Mouse (Mus musculus): ENCODE results near the gene Slc26a11.

DNA sequence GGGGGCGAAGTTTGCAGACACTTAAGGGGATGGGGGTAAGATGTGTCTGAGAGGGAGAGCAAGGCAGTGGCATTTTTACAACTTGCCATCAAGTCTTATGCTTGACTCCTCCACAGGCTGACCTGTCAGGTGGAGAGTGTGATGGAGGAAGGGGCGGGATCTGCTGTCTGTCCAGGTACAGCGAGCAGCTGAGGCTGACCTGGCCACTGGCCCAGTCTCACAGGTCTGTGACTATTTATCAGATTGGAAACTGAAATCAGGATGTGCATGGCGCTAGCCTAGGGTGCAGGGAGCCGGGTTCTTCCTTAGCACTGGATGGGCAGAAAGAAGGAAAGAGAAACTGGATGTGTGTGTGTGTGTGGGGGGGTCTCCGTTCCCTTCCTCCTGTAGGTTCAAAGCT, 38.9 kb downstream of the Slc26a11 start:
- TF ChIP-seq CTCF (IDR thresholded peaks at IDR 0.05; ENCODE audit: low read depth) (no peak), EP300 (IDR thresholded peaks at IDR 0.05; ENCODE audit: low read depth) (no peak)

All from liver, embryonic 14.5 days (tissue).